Mouse (Mus musculus) frontal cortex, postnatal 25 days (tissue): ENCODE measurements around the gene Cbx7.
"Not testable (repeated sequence)": the region's sequence is repeated elsewhere in the genome, so short reads cannot be mapped to it uniquely, and the experiment has no call there.

Experiments used
- DNase-seq, 2 experiments: peaks; one replicate each; pipeline ENCODE4 v3.0.0; 2022; ENCODE audit warnings: low spot score in 2 of 2

Cbx7 gene

GRCm38 (mm10) chr15:79926856-79927416 is 44.0 kb downstream of the Cbx7 start:
- DNase-seq = no peak

GRCm38 (mm10) chr15:79919787-79920186 is 51.1 kb downstream of the Cbx7 start:
- DNase-seq = no peak

GRCm38 (mm10) chr15:79918485-79918884 is 52.4 kb downstream of the Cbx7 start:
- DNase-seq = no peak

- no peak for DNase-seq
These were observed 53.7 kb downstream of the Cbx7 start for GRCm38 (mm10) chr15:79917111-79917720.

- DNase-seq = no peak
These were observed 54.8 kb downstream of the Cbx7 start for GRCm38 (mm10) chr15:79916150-79916549.

GRCm38 (mm10) chr15:79914357-79914756 is 56.6 kb downstream of the Cbx7 start:
- DNase-seq = no peak

- no peak for DNase-seq
These were observed 57.1 kb downstream of the Cbx7 start for GRCm38 (mm10) chr15:79913761-79914346.

- DNase-seq = no peak
These were observed 59.6 kb downstream of the Cbx7 start for GRCm38 (mm10) chr15:79911339-79911738.

GRCm38 (mm10) chr15:79910812-79911211 is 60.1 kb downstream of the Cbx7 start:
- not testable (repeated sequence) for DNase-seq

- DNase-seq = not testable (repeated sequence)
These were observed 61.9 kb downstream of the Cbx7 start for GRCm38 (mm10) chr15:79909006-79909405.

GRCm38 (mm10) chr15:79906855-79907254 is 64.1 kb downstream of the Cbx7 start:
- no peak for DNase-seq

GRCm38 (mm10) chr15:79905211-79905610 is 65.7 kb downstream of the Cbx7 start:
- DNase-seq = no peak

GRCm38 (mm10) chr15:79904678-79905077 is 66.2 kb downstream of the Cbx7 start:
- DNase-seq = not testable (repeated sequence)

GRCm38 (mm10) chr15:79903963-79904362 is 67.0 kb downstream of the Cbx7 start:
- DNase-seq = no peak

- not testable (repeated sequence) for DNase-seq
These were observed 67.8 kb downstream of the Cbx7 start for GRCm38 (mm10) chr15:79903081-79903480.

- DNase-seq = no peak
These were observed 69.5 kb downstream of the Cbx7 start for GRCm38 (mm10) chr15:79901399-79901798.

- DNase-seq = no peak
These were observed 70.2 kb downstream of the Cbx7 start for GRCm38 (mm10) chr15:79900751-79901150.

- DNase-seq = no peak
These were observed 71.0 kb downstream of the Cbx7 start for GRCm38 (mm10) chr15:79899828-79900510.

- no peak for DNase-seq
These were observed 71.9 kb downstream of the Cbx7 start for GRCm38 (mm10) chr15:79898988-79899387.

- no peak for DNase-seq
These were observed 74.7 kb downstream of the Cbx7 start for GRCm38 (mm10) chr15:79896080-79896725.

- DNase-seq = not testable (repeated sequence)
These were observed 75.5 kb downstream of the Cbx7 start for GRCm38 (mm10) chr15:79895221-79896079.
